Mouse (Mus musculus) testis, adult 2 months (tissue): ENCODE data around the gene Rhox10.

ENCODE experiments used
- CTCF ChIP-seq: fragments of 200-500 bp; IDR thresholded peaks from 2 replicates; pipeline ENCODE4 v1.5.1; 2012; ENCODE audit warnings: low read depth, mild to moderate bottlenecking, inconsistent platforms, low read length, moderate library complexity; ENCODE audit not compliant: control insufficient read depth, insufficient read depth, insufficient replicate concordance
- POLR2A ChIP-seq: fragments of 200-500 bp; IDR thresholded peaks from 2 replicates; pipeline ENCODE4 v1.6.1; 2012; ENCODE audit warnings: low read depth, mild to moderate bottlenecking, inconsistent platforms, low read length, moderate library complexity; ENCODE audit not compliant: control insufficient read depth

GRCm38 (mm10) chrX:38061544-38061943, 4.7 kb upstream of the Rhox10 start:
- TF ChIP-seq POLR2A, result no peak
- no peak for TF ChIP-seq CTCF
